8 mouse cellular contexts compared by ENCODE assay signal in genomic region chr4:84884539-84885270, GRCm38 (mm10). TPM values are rescaled to one million over a fixed set of nuclear protein-coding genes. Genes with fewer than 3 reads are reported as not detected.
A peak's percentile ranks its signal among the peaks of the same experiment; 100 is the strongest.
DNase-seq lines count a peak whose midpoint lies in the region; ATAC-seq and TF ChIP-seq lines count a peak whose summit lies in the region.

No protein-coding gene starts in this region.

- peak overlapping the region; percentile 98 for H3K9ac ChIP-seq in embryonic facial prominence, embryonic 14.5 days (ENCODE audit: low read depth, low read length)
- H3K9ac ChIP-seq in limb, embryonic 14.5 days (ENCODE audit: low read depth, low read length, severe bottlenecking): peak overlapping the region; percentile 99
- H3K9ac ChIP-seq in midbrain, embryonic 13.5 days (replicated peaks): peak overlapping the region; percentile 81

- H3K27me3 ChIP-seq in embryonic facial prominence, embryonic 14.5 days (replicated peaks; ENCODE audit: control insufficient read depth, insufficient read depth, low read length): no peaks in the 10 kb centered on the region
- H3K27me3 ChIP-seq in heart, embryonic 10.5 days (ENCODE audit: insufficient read depth, poor library complexity, severe bottlenecking): no peaks in the 10 kb centered on the region
- H3K27me3 ChIP-seq in kidney, adult 2 months (replicated peaks; ENCODE audit: control insufficient read depth, insufficient read depth, low read length): no peaks in the 10 kb centered on the region
- no peaks in the 10 kb centered on the region for H3K27me3 ChIP-seq in limb, embryonic 14.5 days (ENCODE audit: control insufficient read depth, insufficient read depth, low read length)
- H3K27me3 ChIP-seq in midbrain, embryonic 13.5 days: no peaks in the 10 kb centered on the region; the same call in 1 of the 2 replicates
- H3K27me3 ChIP-seq in spleen, adult 2 months (ENCODE audit: control insufficient read depth, insufficient read depth, low read length): no peaks in the 10 kb centered on the region

- H3K4me3 ChIP-seq in embryonic facial prominence, embryonic 14.5 days (ENCODE audit: low read depth, low read length): peak overlapping the region; percentile 82
- H3K4me3 ChIP-seq in heart, embryonic 10.5 days: peak overlapping the region; percentile 82
- H3K4me3 ChIP-seq in kidney, adult 2 months (ENCODE audit: insufficient read depth, low read depth, low read length): peak overlapping the region; percentile 97
- H3K4me3 ChIP-seq in limb, embryonic 14.5 days (replicated peaks; ENCODE audit: low read length): peak overlapping the region; percentile 87
- H3K4me3 ChIP-seq in midbrain, embryonic 13.5 days (replicated peaks): peak overlapping the region; percentile 76
- peak overlapping the region; percentile 72 for H3K4me3 ChIP-seq in spleen, adult 2 months (ENCODE audit: extremely low read depth, insufficient read depth, insufficient read length)

- no peak for TF ChIP-seq POLR2A in kidney, adult 2 months (IDR thresholded peaks at IDR 0.05; ENCODE audit: low read depth, low read length)
- no peak for TF ChIP-seq POLR2A in limb, embryonic 14.5 days (IDR thresholded peaks at IDR 0.05; ENCODE audit: borderline replicate concordance, extremely low read depth, insufficient read depth, insufficient read length)
- TF ChIP-seq POLR2A in spleen, adult 2 months (IDR thresholded peaks at IDR 0.05; ENCODE audit: low read depth, low read length): no peak

- no peak for TF ChIP-seq CTCF in kidney, adult 2 months (conservative IDR thresholded peaks at IDR 0.05; ENCODE audit: insufficient read depth, insufficient read length, low read depth, low read length)
- TF ChIP-seq CTCF in spleen, adult 2 months (IDR thresholded peaks at IDR 0.05; ENCODE audit: extremely low read depth, insufficient read depth, insufficient read length, insufficient replicate concordance): no peak

- peak overlapping the region; percentile 97 for H3K27ac ChIP-seq in embryonic facial prominence, embryonic 14.5 days (replicated peaks; ENCODE audit: low read depth, low read length)
- peak overlapping the region; percentile 98 for H3K27ac ChIP-seq in heart, embryonic 10.5 days
- H3K27ac ChIP-seq in kidney, adult 2 months (ENCODE audit: insufficient read depth, low read depth, low read length): peak overlapping the region; percentile 74
- H3K27ac ChIP-seq in limb, embryonic 14.5 days (replicated peaks; ENCODE audit: low read depth, low read length): peak overlapping the region; percentile 98
- peak overlapping the region; percentile 85 for H3K27ac ChIP-seq in midbrain, embryonic 13.5 days
- H3K27ac ChIP-seq in spleen, adult 2 months (ENCODE audit: insufficient read depth, low read length): peak overlapping the region; percentile 10; the same call in 1 of the 2 replicates

- peak; percentile 61; the same call in 1 of the 2 replicates for ATAC-seq in embryonic facial prominence, embryonic 14.5 days (ENCODE audit: low read depth)
- ATAC-seq in limb, embryonic 14.5 days (ENCODE audit: low FRiP score, low read depth): peak; percentile 56
- ATAC-seq in midbrain, embryonic 13.5 days: peak; percentile 85

- peaks cover 3% of the 10 kb centered on the region; the same call in 1 of the 2 replicates for H3K9me3 ChIP-seq in embryonic facial prominence, embryonic 14.5 days (ENCODE audit: control insufficient read depth, low read length)
- no peaks in the 10 kb centered on the region for H3K9me3 ChIP-seq in heart, embryonic 10.5 days
- no peaks in the 10 kb centered on the region for H3K9me3 ChIP-seq in limb, embryonic 14.5 days (ENCODE audit: control insufficient read depth, low read length)
- no peaks in the 10 kb centered on the region for H3K9me3 ChIP-seq in midbrain, embryonic 13.5 days

- 2% methylated on average over 11 of the region's 60 CpGs for WGBS in embryonic facial prominence, embryonic 14.5 days
- 3% methylated on average over 59 of the region's 60 CpGs for WGBS in heart, embryonic 10.5 days
- WGBS in kidney, adult 2 months: under 1% methylated on average over 60 of the region's 60 CpGs
- 1% methylated on average over 51 of the region's 60 CpGs for WGBS in limb, embryonic 14.5 days
- 3% methylated on average over 50 of the region's 60 CpGs for WGBS in midbrain, embryonic 13.5 days
- 2% methylated on average over 58 of the region's 60 CpGs for WGBS in spleen, adult 2 months

- H3K4me1 ChIP-seq in embryonic facial prominence, embryonic 14.5 days (ENCODE audit: control insufficient read depth, insufficient read depth, low read length): peaks cover 7% of the 10 kb centered on the region
- no peaks in the 10 kb centered on the region for H3K4me1 ChIP-seq in heart, embryonic 10.5 days
- H3K4me1 ChIP-seq in kidney, adult 2 months (ENCODE audit: control insufficient read depth, insufficient read depth, low read length): peaks cover 5% of the 10 kb centered on the region
- H3K4me1 ChIP-seq in limb, embryonic 14.5 days (ENCODE audit: control insufficient read depth, insufficient read depth, low read length): peaks cover 6% of the 10 kb centered on the region
- H3K4me1 ChIP-seq in midbrain, embryonic 13.5 days (replicated peaks): peaks cover 12% of the 10 kb centered on the region
- H3K4me1 ChIP-seq in spleen, adult 2 months (ENCODE audit: control insufficient read depth, insufficient read depth, insufficient read length): no peaks in the 10 kb centered on the region; the same call in 1 of the 2 replicates

- H3K4me2 ChIP-seq in embryonic facial prominence, embryonic 14.5 days (ENCODE audit: low read depth, low read length): peak overlapping the region; percentile 70
- peak overlapping the region; percentile 63 for H3K4me2 ChIP-seq in limb, embryonic 14.5 days (replicated peaks; ENCODE audit: low read depth, low read length, severe bottlenecking)
- peak overlapping the region; percentile 82 for H3K4me2 ChIP-seq in midbrain, embryonic 13.5 days (replicated peaks)

- peak; percentile 92 for DNase-seq in 3134 (ENCODE audit: extremely low read depth, insufficient read length, low spot score)
- DNase-seq in adrenal gland, postnatal 10 days: peak; percentile 76
- peak; percentile 45 for DNase-seq in embryonic facial prominence, embryonic 14.5 days (ENCODE audit: low spot score)
- DNase-seq in heart, embryonic 10.5 days (ENCODE audit: low spot score): peak; percentile 80
- peak; percentile 69 for DNase-seq in kidney, adult 2 months
- peak; percentile 14 for DNase-seq in limb, embryonic 14.5 days (ENCODE audit: low spot score)
- peak in 1 of 2 experiments; percentile 20 for DNase-seq in spleen, adult 2 months (ENCODE audit: low read depth in 1 of 2, low spot score in 2 of 2)

- H3K36me3 ChIP-seq in embryonic facial prominence, embryonic 14.5 days (ENCODE audit: control insufficient read depth, insufficient read depth, low read length): no peaks in the 10 kb centered on the region
- no peaks in the 10 kb centered on the region for H3K36me3 ChIP-seq in heart, embryonic 10.5 days
- H3K36me3 ChIP-seq in kidney, adult 2 months (ENCODE audit: control insufficient read depth, insufficient read depth, low read length): no peaks in the 10 kb centered on the region
- no peaks in the 10 kb centered on the region for H3K36me3 ChIP-seq in limb, embryonic 14.5 days (ENCODE audit: control insufficient read depth, insufficient read depth, low read length)
- H3K36me3 ChIP-seq in midbrain, embryonic 13.5 days: no peaks in the 10 kb centered on the region
- no peaks in the 10 kb centered on the region for H3K36me3 ChIP-seq in spleen, adult 2 months (ENCODE audit: control insufficient read depth, insufficient read depth, low read length)

RNA-seq across cellular contexts. Expression of gene Cntln, which starts 0.6 kb away (rescaled TPM):
- total RNA-seq in adrenal gland, postnatal 10 days (2021): 10 to 100 TPM; 13.6 to 15.9 TPM
- 12.1 and 12.2 TPM in 2 replicates for polyA plus RNA-seq in embryonic facial prominence, embryonic 14.5 days (2014; fragmentation: Nextera tagmentation; extraction: Ambion mirVana)
- polyA plus RNA-seq in heart, embryonic 10.5 days (2016; fragmentation: Nextera tagmentation; extraction: Ambion mirVana): 4.8 and 7.4 TPM in 2 replicates
- 1.4 and 1.9 TPM in 2 replicates for polyA plus RNA-seq in kidney, adult 2 months (2012; rRNA removed)
- 19.4 and 21.0 TPM in 2 replicates for polyA plus RNA-seq in limb, embryonic 14.5 days (2012; rRNA removed)
- polyA plus RNA-seq in limb, embryonic 14.5 days (2014; fragmentation: Nextera tagmentation; extraction: Ambion mirVana): 15.1 and 16.0 TPM in 2 replicates
- polyA plus RNA-seq in midbrain, embryonic 13.5 days (2015; fragmentation: Nextera tagmentation; extraction: Ambion mirVana): 6.3 TPM in 2 replicates
- 0.60 and 0.95 TPM in 2 replicates for polyA plus RNA-seq in spleen, adult 2 months (2012; rRNA removed)

Comparison
In these comparisons a context has a peak if more than half of its experiments do, and no peak if none do; other contexts are left out.
1. H3K27ac ChIP-seq: peak in every context shown above with its lines; median percentile 98 in heart, embryonic 10.5 days; 98 in limb, embryonic 14.5 days; 97 in embryonic facial prominence, embryonic 14.5 days; 85 in midbrain, embryonic 13.5 days; 74 in kidney, adult 2 months; 10 in spleen, adult 2 months.